Mouse (Mus musculus) spleen, adult 12 weeks (tissue): ENCODE data around the gene Hectd2.

Source experiments
- DNase-seq: peaks from one replicate; pipeline ENCODE4 v3.0.0; 2022; ENCODE audit warnings: low spot score

Gene Hectd2

DNA sequence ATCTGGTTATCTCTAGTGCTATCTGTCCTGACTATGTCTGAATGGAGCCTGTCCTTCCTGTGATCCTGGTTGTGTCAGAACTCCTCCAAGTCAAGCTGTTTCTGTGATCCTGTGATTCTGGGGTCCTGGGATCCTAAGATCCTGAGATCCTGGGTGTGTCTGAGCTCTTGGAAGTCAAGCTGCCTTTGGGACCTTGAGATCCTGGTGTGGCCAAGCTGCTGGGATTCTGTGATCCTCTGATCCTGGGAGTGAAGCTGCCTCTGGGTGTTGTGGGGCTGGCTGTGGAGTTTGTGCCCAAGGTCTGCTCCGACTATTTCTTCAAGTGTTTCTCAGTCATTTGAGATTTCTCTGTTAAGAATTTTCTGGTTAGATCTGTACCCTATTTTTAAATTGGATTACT is 98.2 kb downstream of the Hectd2 start:
- no peak for DNase-seq

DNA sequence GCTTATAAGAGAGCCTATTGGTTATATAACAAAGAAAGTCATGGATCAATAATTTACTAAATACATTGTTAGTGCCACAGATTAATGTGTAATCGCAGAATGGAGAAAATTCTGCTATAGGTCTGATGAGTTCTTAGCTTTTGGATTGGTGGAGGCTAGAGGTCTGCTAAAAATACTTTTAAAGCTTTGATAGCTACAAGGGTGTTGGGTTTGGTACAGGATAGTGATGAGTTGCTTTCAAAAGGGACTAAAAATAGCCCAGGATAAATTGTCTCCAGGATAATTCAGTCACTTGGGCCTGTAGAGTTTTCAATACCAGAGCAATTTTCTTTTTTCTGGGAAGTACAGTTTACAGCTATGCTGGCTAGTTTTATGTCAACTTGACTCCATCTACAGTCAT is 108.3 kb downstream of the Hectd2 start:
- no peak for DNase-seq

DNA sequence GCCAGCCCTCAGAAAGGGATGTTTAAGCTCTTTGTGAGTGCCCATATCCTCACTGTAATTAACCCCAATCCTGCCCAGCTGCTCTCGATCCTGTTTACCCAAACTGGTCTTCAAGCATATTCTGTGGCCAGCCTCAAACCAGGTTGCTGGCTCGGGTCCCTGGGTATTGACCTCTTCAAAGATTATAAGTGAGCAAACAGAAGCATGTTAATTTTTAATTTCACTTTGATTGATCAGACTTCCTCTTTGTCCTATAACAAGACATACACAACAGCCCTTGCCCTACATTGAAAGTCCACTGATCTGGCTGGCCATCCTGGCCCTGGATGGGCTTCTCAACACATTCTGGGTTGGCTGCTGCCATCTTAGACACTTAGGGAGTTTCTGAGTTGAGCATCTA is 109.5 kb downstream of the Hectd2 start:
- DNase-seq = no peak

DNA sequence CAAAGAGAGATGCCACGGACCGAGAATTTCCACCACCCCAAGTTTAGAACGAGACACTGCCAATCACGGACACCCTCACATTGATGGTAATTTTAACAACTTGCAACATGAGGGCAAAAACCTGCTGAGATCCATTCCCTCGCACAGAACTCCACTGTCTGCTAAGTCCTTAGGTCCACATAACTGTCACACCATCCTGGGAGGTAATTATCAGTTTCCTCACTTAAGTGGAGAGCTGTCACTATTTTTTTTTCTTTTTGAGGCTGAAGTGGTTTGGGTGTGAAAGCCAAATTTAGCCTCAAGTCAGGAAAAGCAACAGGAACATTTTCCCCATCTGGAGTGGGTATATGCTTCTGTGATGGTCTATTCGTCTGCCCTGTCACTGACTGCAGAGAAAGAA is 110.0 kb downstream of the Hectd2 start:
- DNase-seq = no peak

DNA sequence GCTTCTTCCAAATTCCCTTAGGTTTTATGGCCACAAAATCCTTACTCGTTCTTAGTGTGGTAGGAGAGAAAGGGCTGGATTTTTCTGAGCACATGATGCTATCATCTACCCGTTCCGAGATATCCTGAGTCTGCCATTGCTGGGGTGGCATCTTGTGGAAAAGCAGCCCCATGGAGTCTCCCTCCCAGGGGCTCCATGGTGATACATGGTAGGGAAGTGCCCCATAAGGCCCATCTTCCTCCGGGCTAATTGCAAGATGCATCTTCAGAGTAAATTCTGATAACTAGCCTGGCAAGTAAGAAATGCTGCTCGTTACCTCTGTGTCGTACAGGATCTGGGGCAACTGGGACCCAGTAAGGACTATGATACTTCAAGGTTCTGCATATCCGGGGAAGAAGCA is 110.8 kb downstream of the Hectd2 start:
- DNase-seq = no peak

DNA sequence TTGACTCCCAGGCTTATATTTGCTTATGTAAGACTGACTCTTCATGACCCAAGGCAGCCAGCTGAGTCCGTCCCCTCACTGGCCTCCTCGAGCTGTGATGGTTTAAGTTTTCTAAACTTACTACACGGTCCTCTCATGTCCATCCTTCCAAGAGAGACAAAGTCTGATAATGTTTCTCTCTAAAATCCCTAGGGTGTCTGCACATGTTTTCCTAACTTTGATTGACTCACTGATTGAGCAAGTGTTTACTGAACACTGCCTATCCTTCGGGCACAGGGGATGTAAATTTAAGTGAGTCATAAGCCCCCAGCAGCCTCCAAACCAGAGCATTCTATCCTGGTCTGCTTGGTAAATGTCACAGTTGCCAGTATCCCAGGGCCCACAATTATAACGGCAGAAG is 111.2 kb downstream of the Hectd2 start:
- no peak for DNase-seq

DNA sequence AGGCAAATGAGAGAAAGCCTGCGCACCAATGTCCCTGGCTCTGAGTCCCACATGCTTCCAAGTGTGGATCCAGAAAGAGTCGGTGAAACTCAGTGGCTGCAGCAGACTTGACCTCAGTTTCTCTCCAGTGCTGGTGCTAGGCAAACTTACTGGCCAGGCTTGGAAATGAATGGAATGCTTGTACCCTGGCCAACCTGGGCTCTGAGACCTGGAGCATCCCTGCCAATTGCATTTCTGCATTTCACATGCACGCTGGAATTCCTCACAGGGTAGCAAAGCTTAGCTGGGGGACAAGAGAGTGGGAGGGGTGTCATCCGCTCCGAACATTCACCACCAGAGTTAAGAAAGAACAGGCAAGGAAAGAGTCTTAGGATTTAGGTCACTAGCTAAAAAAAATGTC is 112.0 kb downstream of the Hectd2 start:
- no peak for DNase-seq

DNA sequence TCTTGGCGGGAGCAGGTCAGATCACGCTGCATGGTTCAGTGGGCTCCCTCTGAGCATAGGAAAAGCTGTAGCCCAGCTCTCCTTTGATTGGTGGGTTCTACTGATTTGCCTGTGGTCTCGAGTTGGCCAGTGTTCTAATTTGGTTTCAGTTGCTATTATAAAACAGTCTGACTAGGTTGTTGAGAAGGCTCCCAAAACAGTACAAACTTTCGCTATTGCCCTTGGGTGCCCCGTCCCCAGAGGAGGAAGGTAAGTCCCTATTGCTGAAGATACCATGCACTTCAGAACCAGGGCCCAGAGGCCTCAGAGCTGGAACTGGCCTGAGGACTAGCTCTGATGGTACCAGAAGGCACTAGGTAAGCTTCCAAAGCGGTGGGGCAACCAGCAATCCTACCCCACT is 112.9 kb downstream of the Hectd2 start:
- no peak for DNase-seq

DNA sequence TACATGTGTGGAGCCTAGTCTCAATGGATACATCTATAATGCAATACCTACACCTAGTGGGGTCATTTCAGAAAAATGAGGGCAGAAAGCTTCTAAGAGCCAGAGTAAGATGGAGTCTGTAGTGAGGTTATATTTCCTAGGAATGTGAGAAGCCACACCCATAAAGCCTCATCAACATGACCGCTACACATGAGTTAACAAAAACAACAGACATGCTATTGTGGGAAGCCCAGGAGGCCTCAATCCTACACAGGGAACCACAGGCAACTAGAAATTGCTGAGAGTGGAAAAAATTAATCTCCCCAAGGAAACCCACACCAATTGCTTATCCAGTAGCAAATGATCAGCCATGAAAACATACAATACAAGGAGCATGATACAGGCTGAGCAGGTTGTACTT is 113.7 kb downstream of the Hectd2 start:
- DNase-seq = no peak

DNA sequence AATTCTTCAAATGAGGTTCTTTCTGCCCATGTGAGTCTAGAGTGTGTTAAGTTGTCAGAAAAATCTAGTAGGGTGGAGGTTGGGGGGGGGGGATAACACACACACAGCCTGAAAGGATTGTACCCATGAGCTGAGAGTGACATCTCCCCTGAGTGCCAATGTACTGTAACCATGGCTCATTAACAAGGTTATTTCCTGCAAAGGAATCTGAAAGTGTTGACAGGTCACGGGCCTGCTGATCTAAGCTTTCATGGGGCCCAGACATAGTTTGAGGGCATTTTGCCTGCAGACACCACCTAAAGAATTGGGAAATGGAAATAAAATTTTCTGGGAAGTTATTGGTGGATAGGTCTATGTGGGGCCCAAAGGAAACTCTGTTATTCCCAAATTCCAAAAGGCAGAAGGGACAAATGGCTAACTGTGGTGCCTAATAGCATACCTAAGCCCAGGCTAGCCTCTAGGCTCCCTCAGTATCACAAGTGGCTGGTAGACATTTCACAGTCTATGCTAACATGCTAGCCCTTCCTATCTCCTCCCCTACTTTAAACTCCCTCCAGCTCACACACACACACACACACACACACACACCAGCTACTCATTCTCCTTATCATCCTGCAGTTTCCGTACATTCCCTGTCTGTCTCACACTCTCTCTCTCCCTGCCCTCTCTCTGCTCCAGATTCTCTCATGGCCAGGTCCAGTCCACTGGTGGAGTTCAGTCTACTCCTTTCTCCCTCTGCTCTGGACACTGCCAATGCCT is 114.6 kb downstream of the Hectd2 start:
- DNase-seq = no peak

DNA sequence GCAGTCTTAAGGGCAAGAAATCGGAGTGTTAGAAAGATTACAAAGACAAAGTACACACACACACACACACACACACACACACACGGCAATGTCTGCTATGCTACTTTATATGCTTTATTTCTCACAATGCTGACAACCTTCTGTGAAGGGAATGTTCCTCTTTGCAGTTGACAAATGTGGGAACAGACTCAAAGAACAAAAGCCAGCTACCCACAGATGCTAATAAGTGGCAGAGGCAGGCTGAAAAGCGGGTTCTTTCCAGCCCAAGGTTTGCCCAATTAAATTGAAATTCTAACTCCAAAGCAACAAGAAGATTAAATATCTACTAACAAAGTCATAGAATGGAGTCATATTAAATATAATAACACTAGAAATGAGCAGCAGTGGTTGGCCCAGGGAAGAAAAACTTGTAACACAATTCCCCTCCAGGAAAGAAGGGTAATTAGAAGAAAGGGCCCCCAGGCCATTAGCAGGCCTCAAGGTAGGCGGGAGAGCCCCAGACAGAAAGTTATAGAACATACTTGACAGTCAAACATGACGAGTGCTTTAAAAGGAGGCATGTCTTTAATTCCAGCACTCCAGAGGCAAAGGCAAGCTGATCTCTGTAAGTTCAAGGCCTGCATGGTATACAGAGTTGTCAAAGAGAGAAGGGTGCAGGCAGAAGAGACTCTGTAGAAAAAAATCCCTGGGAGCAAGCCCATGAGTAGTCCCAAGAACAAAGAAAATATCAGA is 115.4 kb downstream of the Hectd2 start:
- DNase-seq = no peak
